Mouse (Mus musculus): ENCODE results near the gene Tssc4. TPM values are rescaled to one million over a fixed set of nuclear protein-coding genes. Genes with fewer than 3 reads are reported as not detected.

Gene Tssc4
- polyA plus RNA-seq, 1 experiment: 68.2 TPM

- DNase-seq (ENCODE audit: extremely low spot score in 1 of 2, low spot score in 1 of 2): no peak
Measured at GRCm38 (mm10) chr7:143106672-143107465, 37.8 kb downstream of the Tssc4 start.

- no peak for DNase-seq (ENCODE audit: extremely low spot score in 1 of 2, low spot score in 1 of 2)
Measured at GRCm38 (mm10) chr7:143108200-143108599, 39.2 kb downstream of the Tssc4 start.

GRCm38 (mm10) chr7:143108996-143109660 is 40.1 kb downstream of the Tssc4 start:
- DNase-seq (ENCODE audit: extremely low spot score in 1 of 2, low spot score in 1 of 2): no peak

- no peak for DNase-seq (ENCODE audit: extremely low spot score in 1 of 2, low spot score in 1 of 2)
Measured at GRCm38 (mm10) chr7:143109696-143110095, 40.6 kb downstream of the Tssc4 start.

DNA sequence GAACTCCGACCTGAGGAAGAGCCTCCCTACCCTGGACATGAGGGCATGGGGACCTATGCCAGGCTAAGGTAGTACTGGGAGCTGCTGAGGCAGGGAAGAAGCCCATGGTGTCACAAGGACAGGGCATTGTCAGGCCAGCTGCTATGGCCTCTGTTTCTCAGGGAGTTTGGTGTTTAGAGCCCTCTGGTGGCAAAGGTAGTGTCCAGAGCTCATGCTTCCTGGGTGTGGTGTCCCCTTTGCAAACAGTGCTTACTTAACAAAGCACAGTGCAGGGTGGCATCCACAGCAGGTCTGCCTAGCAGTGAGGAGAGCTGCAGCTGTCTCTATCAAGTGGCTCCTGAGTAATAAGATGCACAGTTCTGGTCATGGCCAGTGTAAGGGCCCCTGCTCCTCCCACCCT is 41.8 kb downstream of the Tssc4 start:
- no peak for DNase-seq (ENCODE audit: extremely low spot score in 1 of 2, low spot score in 1 of 2)

DNA sequence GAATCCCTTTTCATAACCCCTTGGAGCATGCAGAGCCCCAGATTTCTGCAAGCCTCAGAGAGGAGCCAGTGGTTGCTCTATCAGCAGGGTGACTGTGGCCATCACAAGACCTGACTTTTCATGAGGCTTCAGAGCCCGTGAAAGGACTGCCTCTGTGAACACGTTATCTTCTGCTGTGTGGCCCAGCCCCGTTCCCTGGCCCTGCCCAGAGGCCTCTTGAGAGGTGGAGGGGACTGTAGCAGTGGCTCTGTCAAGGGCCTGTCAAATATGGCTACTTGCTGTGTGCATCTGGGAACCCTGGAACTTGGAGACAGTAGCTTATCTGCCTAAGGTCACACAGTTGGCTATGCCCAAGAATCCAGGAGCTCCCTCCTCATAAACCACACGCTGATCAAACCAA is 42.7 kb downstream of the Tssc4 start:
- DNase-seq (ENCODE audit: extremely low spot score in 1 of 2, low spot score in 1 of 2): no peak

DNA sequence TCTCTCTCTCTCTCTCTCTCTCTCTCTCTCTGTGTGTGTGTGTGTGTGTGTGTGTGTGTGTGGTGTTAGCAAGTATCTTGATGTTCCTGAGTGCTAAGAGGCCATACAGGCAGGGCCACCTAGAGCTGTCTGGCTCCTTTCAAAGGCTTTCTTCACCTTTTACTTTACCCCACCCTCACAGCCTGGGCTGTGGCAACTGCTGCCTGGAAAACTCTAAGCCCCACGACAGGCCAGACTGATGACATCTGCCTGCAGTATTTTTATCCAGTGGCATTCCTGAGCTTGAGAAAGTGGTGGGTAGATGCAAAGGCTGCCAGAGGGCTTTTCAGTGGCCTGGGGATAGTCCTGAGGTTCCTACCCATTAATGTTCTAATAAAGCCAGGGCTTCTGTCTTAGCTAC is 43.3 kb downstream of the Tssc4 start:
- DNase-seq (ENCODE audit: extremely low spot score in 1 of 2, low spot score in 1 of 2): no peak

DNA sequence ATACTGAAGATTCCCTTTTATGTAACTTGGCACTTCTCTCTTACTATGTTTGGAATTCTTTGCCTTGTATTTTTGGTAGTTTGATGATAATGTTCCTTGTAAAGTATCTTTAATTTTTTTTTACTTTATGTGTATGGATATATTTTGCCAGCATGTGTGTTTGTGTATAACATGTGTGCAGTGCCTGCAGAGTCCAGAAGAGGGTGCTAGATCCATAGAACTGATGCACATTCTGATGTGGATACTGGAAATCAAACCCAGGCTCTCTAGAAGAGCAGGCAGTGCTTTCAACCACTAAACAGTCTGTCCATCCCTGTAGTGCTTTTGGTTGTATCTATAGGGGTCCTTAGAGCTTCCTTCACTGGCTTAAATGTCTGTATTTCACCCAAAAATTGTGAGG is 45.7 kb downstream of the Tssc4 start:
- DNase-seq (ENCODE audit: extremely low spot score in 1 of 2, low spot score in 1 of 2): no peak

GRCm38 (mm10) chr7:143116521-143116920 is 47.5 kb downstream of the Tssc4 start:
- DNase-seq (ENCODE audit: extremely low spot score in 1 of 2, low spot score in 1 of 2): no peak

- no peak for DNase-seq (ENCODE audit: extremely low spot score in 1 of 2, low spot score in 1 of 2)
Measured at GRCm38 (mm10) chr7:143119407-143119806, 50.4 kb downstream of the Tssc4 start.

GRCm38 (mm10) chr7:143119826-143120225 is 50.8 kb downstream of the Tssc4 start:
- no peak for DNase-seq (ENCODE audit: extremely low spot score in 1 of 2, low spot score in 1 of 2)

Other genes with a start within 250 kb of the Tssc4 start
- 132 and 135 TPM in 2 replicates for gene Th, start 138.1 kb upstream of the Tssc4 start, polyA plus RNA-seq (2012; rRNA removed)
- 0.90 and 1.3 TPM in 2 replicates for gene Ascl2, start 100.0 kb upstream of the Tssc4 start, polyA plus RNA-seq (2012; rRNA removed)
- gene Tspan32, start 64.2 kb upstream of the Tssc4 start, polyA plus RNA-seq (2012; rRNA removed): 0.34 and 0.36 TPM in 2 replicates
- 516 and 607 TPM in 2 replicates for gene Cd81, start 16.5 kb upstream of the Tssc4 start, polyA plus RNA-seq (2012; rRNA removed)
- gene Trpm5, start 25.4 kb downstream of the Tssc4 start, polyA plus RNA-seq (2012; rRNA removed): 0.04 and 0.13 TPM in 2 replicates
- gene Kcnq1, start 37.1 kb downstream of the Tssc4 start, polyA plus RNA-seq (2012; rRNA removed): 0.74 and 1.4 TPM in 2 replicates